ENCODE assay signal across 9 mouse cellular contexts in the genomic region with DNA sequence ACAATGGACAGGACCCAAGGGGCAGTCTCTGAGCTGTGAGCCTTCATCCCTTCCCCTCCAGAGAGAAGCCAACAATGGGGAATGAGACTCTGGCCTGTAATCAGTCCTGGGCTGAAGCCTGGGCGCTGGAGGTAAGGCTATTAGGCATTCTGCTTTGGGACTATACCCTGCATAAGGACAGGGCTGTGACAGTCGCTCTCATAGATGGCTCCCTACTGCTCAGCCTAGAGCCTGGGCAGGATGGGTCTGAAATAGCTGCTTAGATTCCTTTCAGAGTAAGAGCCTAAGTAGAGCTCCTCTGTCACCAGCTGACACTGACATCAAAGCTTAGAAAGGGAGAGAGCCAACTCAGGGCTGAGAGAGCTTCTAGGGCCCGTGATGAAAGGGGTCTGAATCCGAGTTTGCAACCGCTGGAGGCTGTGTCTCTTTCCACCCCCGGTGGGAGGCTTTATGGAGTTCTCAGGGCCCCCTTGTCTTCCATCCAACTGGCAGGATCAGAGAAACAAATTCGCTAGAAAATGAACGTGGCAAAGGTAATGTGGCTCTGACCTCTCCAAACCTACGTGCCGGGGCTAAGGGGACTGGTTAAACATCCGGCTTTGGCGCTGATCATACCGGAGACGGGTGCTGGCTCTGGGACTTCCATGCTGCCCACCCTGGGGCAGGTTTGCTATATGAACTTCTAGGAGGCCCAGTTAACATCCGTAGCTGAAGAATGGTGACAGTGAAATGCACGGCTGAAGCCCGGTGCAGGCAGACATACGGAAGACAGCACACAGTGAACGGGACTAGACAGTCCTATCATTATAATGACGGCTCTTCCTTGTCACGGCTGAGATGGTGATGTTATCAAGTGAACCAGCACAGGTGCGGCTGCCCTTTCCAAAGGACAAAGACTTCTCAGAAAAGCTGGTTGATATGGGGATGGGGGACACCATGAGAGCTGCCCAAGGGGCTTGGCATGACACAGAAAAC.
DNase-seq lines count a peak whose midpoint lies in the region; ATAC-seq lines count a peak whose summit lies in the region.
"Had no signal": no experiment of that assay in that cellular context is flagged by ENCODE, and none has a peak within 500 bp of the region (broad histone marks: within the 10 kb centered on the region; RNA-seq: fewer than 3 reads in every experiment).

No protein-coding gene starts in this region.

- H3K4me2 ChIP-seq in midbrain, embryonic 16.5 days (ENCODE audit: low read length) = peak overlapping the region; percentile 43

- peak overlapping the region; percentile 86 for H3K27ac ChIP-seq in hindbrain, embryonic 10.5 days
- H3K27ac ChIP-seq in midbrain, embryonic 16.5 days (ENCODE audit: low read length) = peak overlapping the region; percentile 48

- H3K9me3 ChIP-seq in hindbrain, embryonic 10.5 days = no peaks in the 10 kb centered on the region
- H3K9me3 ChIP-seq in midbrain, embryonic 16.5 days (replicated peaks; ENCODE audit: control insufficient read depth, low read length, poor library complexity, severe bottlenecking) = no peaks in the 10 kb centered on the region

- ATAC-seq in frontal cortex, adult (ENCODE audit: low TSS enrichment) = 0 out of 2 replicates have a peak, but pooled peaks have one; percentile 7
- ATAC-seq in midbrain, embryonic 16.5 days = peak; percentile 69

- DNase-seq in frontal cortex, postnatal 36 days (ENCODE audit: low spot score in 2 of 2) = no peak
- peak; percentile 29 for DNase-seq in brain, adult 2 months (ENCODE audit: low read depth, low spot score)
- no peak for DNase-seq in hindbrain, embryonic 10.5 days (ENCODE audit: low spot score)
- no peak for DNase-seq in left cerebral cortex, postnatal 25 days (ENCODE audit: low spot score in 2 of 2)
- no peak for DNase-seq in ovary, postnatal 10 days (ENCODE audit: low spot score)
- DNase-seq in spleen, postnatal 36 days (ENCODE audit: low spot score in 2 of 2) = no peak
- DNase-seq: right cerebral cortex, postnatal 25 days had no signal

- H3K4me3 ChIP-seq in hindbrain, embryonic 10.5 days = no peak overlapping the region
- H3K4me3 ChIP-seq in midbrain, embryonic 16.5 days (ENCODE audit: low read depth, low read length) = no peak overlapping the region

- 52% methylated on average over 22 of the region's 22 CpGs for WGBS in hindbrain, embryonic 10.5 days
- 30% methylated on average over 22 of the region's 22 CpGs for WGBS in midbrain, embryonic 16.5 days

- peak overlapping the region; percentile 58; the same call in 1 of the 2 replicates for H3K9ac ChIP-seq in midbrain, embryonic 16.5 days (ENCODE audit: low read depth, low read length)

- H3K4me1 ChIP-seq in hindbrain, embryonic 10.5 days (replicated peaks) = peaks cover 39% of the 10 kb centered on the region
- H3K4me1 ChIP-seq in midbrain, embryonic 16.5 days (ENCODE audit: control insufficient read depth, insufficient read depth, low read length) = peaks cover 31% of the 10 kb centered on the region

- intact Hi-C loops in left cerebral cortex, postnatal 25 days (cut with DNase I) = no loop called here

- H3K36me3 ChIP-seq in hindbrain, embryonic 10.5 days = no peaks in the 10 kb centered on the region
- no peaks in the 10 kb centered on the region for H3K36me3 ChIP-seq in midbrain, embryonic 16.5 days (ENCODE audit: control insufficient read depth, insufficient read depth, low read length)

- no peaks in the 10 kb centered on the region for H3K27me3 ChIP-seq in hindbrain, embryonic 10.5 days (ENCODE audit: insufficient read depth, poor library complexity, severe bottlenecking)
- H3K27me3 ChIP-seq in midbrain, embryonic 16.5 days (ENCODE audit: control insufficient read depth, insufficient read depth, low read depth, low read length) = no peaks in the 10 kb centered on the region
